Mouse (Mus musculus) embryonic facial prominence, embryonic 14.5 days (tissue): ENCODE results near the gene Gm42417. TPM values are rescaled to one million over a fixed set of nuclear protein-coding genes. Genes with fewer than 3 reads are reported as not detected.

Source experiments
- ATAC-seq: fragments of 200-750 bp; cut with Nextera tagmentation; 2 replicates; pipeline ENCODE4 v1.8.0; 2017; ENCODE audit warnings: low read depth, moderate number of reproducible peaks, moderate TSS enrichment
- DNase-seq: peaks from one replicate; pipeline ENCODE4 v3.0.0-alpha.2; 2015; ENCODE audit warnings: low spot score
- H3K27ac ChIP-seq: fragments of 300-500 bp; sonication (generic); replicated peaks from 2 replicates; pipeline ENCODE4 v1.5.1; 2014; ENCODE audit warnings: low read depth, mild to moderate bottlenecking, low read length, moderate library complexity
- H3K27me3 ChIP-seq: fragments of 300-500 bp; sonication (generic); replicated peaks from 2 replicates; pipeline ENCODE4 v1.6.1; 2014; ENCODE audit warnings: low read length; ENCODE audit not compliant: control insufficient read depth, insufficient read depth
- H3K36me3 ChIP-seq: fragments of 300-500 bp; sonication (generic); 2 replicates; pipeline ENCODE4 v1.6.1; 2014; ENCODE audit warnings: low read length, mixed read lengths; ENCODE audit not compliant: control insufficient read depth, insufficient read depth
- H3K4me1 ChIP-seq: fragments of 300-500 bp; sonication (generic); 2 replicates; pipeline ENCODE4 v1.6.1; 2014; ENCODE audit warnings: antibody characterized with exemption, low read length; ENCODE audit not compliant: control insufficient read depth, insufficient read depth
- H3K4me2 ChIP-seq: fragments of 300-500 bp; sonication (generic); 2 replicates; pipeline ENCODE4 v1.6.1; 2014; ENCODE audit warnings: low read depth, mild to moderate bottlenecking, low read length, moderate library complexity, mixed read lengths
- H3K4me3 ChIP-seq: fragments of 300-500 bp; sonication (generic); 2 replicates; pipeline ENCODE4 v1.5.1; 2014; ENCODE audit warnings: low read depth, mild to moderate bottlenecking, low read length
- H3K9ac ChIP-seq: fragments of 300-500 bp; sonication (generic); 2 replicates; pipeline ENCODE4 v1.6.1; 2014; ENCODE audit warnings: low read depth, mild to moderate bottlenecking, low read length, moderate library complexity, mixed read lengths
- H3K9me3 ChIP-seq: fragments of 300-500 bp; sonication (generic); 2 replicates; pipeline ENCODE4 v1.6.1; 2016; ENCODE audit warnings: low read length; ENCODE audit not compliant: control insufficient read depth
- WGBS: fragments of 180-500 bp; shearing (Covaris S2); extraction: QIAGEN DNeasy Blood & Tissue Kit; methylation state at CpG from one replicate; pipeline ENCODE4 v1.1.7; 2014; 5-methylcytosine and 5-hydroxymethylcytosine counted together
- microRNA-seq: library from miRNA; unstranded; fragments of <30 nt; microRNA quantifications from one replicate; pipeline ENCODE4, GENCODE M21; 2016; ENCODE audit warnings: borderline number of aligned reads
- polyA plus RNA-seq: library from polyadenylated mRNA; unstranded; fragments of >200 nt; fragmentation: Nextera tagmentation; extraction: Ambion mirVana; gene quantifications from 2 replicates; pipeline ENCODE4 v1.2.1, GENCODE M21; 2014

Gm42417 gene
- polyA plus RNA-seq, 1 experiment from 2014 or later = not detected

- DNase-seq (no peak), ATAC-seq (no peak)
- WGBS = 43% methylated on average over 6 of the region's 6 CpGs
- Histone ChIP-seq H3K4me3 (no peak overlapping the region), H3K36me3 (no peaks in the 10 kb centered on the region), H3K9me3 (no peaks in the 10 kb centered on the region), H3K27me3 (no peaks in the 10 kb centered on the region), H3K27ac (no peak overlapping the region), H3K4me2 (no peak overlapping the region), H3K9ac (no peak overlapping the region), H3K4me1 (peaks cover 7% of the 10 kb centered on the region; the same call in 1 of the 2 replicates)
These were observed 45.9 kb downstream of the Gm42417 start for GRCm38 (mm10) chr1:36493299-36493698.

GRCm38 (mm10) chr1:36492416-36493139 is 46.7 kb downstream of the Gm42417 start:
- DNase-seq (peak; percentile 68), ATAC-seq (peak; percentile 83)
- H3K4me2 ChIP-seq = no peak overlapping the region
- peaks cover 7% of the 10 kb centered on the region; the same call in 1 of the 2 replicates for H3K4me1 ChIP-seq
- no peak overlapping the region for H3K4me3 ChIP-seq
- H3K36me3 ChIP-seq = no peaks in the 10 kb centered on the region
- no peak overlapping the region for H3K27ac ChIP-seq
- H3K27me3 ChIP-seq = no peaks in the 10 kb centered on the region
- WGBS = 39% methylated on average over 9 of the region's 9 CpGs
- no peak overlapping the region for H3K9ac ChIP-seq
- no peaks in the 10 kb centered on the region for H3K9me3 ChIP-seq

DNA sequence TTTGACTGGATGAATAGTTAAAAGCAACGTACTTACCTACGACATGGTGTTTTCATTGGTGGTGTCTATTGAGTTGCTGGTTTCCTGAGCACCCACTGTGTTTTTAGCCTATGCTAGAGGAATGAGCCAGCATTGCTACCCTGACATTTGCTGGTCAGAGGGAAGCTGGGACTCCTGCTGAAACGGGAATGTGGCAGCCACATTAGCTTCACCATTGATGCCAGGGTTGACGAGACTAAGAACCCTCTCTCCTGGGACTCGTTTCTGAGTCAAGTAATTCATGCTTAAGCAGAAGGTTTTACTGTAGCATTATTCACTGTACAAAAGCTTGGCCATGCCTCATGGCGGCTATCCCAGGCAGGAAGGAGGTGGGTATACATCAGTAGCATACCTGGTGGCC is 49.6 kb downstream of the Gm42417 start:
- Histone ChIP-seq H3K4me2 (no peak overlapping the region), H3K4me3 (no peak overlapping the region), H3K27ac (no peak overlapping the region), H3K36me3 (no peaks in the 10 kb centered on the region), H3K9ac (no peak overlapping the region), H3K27me3 (no peaks in the 10 kb centered on the region), H3K4me1 (peaks cover 7% of the 10 kb centered on the region; the same call in 1 of the 2 replicates), H3K9me3 (no peaks in the 10 kb centered on the region)
- WGBS = 74% methylated on average over 6 of the region's 6 CpGs
- DNase-seq (no peak), ATAC-seq (no peak)

DNA sequence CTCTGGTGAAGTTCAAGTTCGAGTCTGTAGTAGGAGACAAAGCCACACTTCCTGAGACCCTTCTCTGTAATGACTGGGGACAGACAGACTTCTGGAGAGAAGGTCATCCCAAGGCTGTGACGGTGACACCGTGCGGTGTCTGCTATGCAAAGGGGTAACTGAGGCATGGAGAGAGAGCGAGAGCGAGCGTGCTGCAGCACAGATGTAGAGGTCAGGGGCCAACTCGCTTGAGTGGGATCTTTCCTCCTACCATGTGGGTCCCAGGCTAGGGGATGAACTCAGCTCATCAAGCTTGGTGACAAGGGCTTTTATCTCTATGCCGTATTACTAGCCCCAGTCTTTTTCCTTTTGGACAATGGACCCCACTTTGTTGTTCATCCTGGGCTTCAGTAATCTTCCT is 52.1 kb downstream of the Gm42417 start:
- Histone ChIP-seq H3K27me3 (no peaks in the 10 kb centered on the region), H3K4me3 (no peak overlapping the region), H3K9ac (no peak overlapping the region), H3K9me3 (no peaks in the 10 kb centered on the region), H3K27ac (no peak overlapping the region), H3K4me1 (no peaks in the 10 kb centered on the region), H3K36me3 (no peaks in the 10 kb centered on the region), H3K4me2 (no peak overlapping the region)
- no peak for ATAC-seq
- 79% methylated on average over 9 of the region's 9 CpGs for WGBS
- no peak for DNase-seq

- no peak for ATAC-seq
- DNase-seq = no peak
- Histone ChIP-seq H3K4me1 (no peaks in the 10 kb centered on the region), H3K27me3 (no peaks in the 10 kb centered on the region), H3K4me2 (no peak overlapping the region), H3K4me3 (no peak overlapping the region), H3K9me3 (no peaks in the 10 kb centered on the region), H3K9ac (no peak overlapping the region), H3K36me3 (no peaks in the 10 kb centered on the region), H3K27ac (no peak overlapping the region)
- WGBS = 56% methylated on average over 7 of the region's 7 CpGs
These were observed 54.1 kb downstream of the Gm42417 start for GRCm38 (mm10) chr1:36485080-36485479.

DNA sequence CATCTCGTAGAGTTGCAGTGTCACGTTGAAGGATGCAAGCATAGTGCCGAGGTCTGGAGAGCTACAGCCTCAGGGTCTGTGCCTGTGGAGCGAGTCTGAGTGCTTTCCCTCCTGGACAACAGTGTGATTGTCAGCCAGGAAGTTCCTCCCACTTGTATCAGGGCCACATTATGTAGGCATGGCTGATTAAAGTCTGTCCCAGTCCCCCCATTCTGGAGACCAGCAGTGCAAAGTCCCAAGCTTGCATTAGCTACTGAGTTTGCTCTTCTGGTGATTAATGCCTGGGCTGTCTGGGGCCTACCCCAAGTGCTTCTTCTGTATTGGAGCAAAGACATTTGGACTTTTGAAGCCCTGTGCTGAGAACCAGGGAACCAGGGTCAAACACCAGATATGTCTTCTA is 55.4 kb downstream of the Gm42417 start:
- Histone ChIP-seq H3K27me3 (no peaks in the 10 kb centered on the region), H3K9ac (no peak overlapping the region), H3K36me3 (no peaks in the 10 kb centered on the region), H3K4me3 (no peak overlapping the region), H3K4me2 (no peak overlapping the region), H3K9me3 (no peaks in the 10 kb centered on the region), H3K4me1 (no peaks in the 10 kb centered on the region), H3K27ac (no peak overlapping the region)
- DNase-seq (no peak), ATAC-seq (no peak)
- 50% methylated on average over 4 of the region's 4 CpGs for WGBS

Small RNA genes lying within 50 kb of the gene (microRNA-seq; reads per million reads assigned to microRNA genes)
- gene Gm47280 = not detected

Other genes starting within 250 kb of the Gm42417 start
- gene Arid5a, start 231.7 kb downstream of the Gm42417 start, polyA plus RNA-seq = 12.7 and 13.7 TPM in 2 replicates
- gene Kansl3, start 170.2 kb downstream of the Gm42417 start, polyA plus RNA-seq = 35.1 and 37.1 TPM in 2 replicates
- 0.39 and 0.64 TPM in 2 replicates for gene Fer1l5, start 167.1 kb downstream of the Gm42417 start, polyA plus RNA-seq
- gene Lman2l, start 94.2 kb downstream of the Gm42417 start, polyA plus RNA-seq = 31.7 and 33.3 TPM in 2 replicates
- gene Cnnm4, start 67.8 kb downstream of the Gm42417 start, polyA plus RNA-seq = 13.5 and 13.9 TPM in 2 replicates
- gene Cnnm3, start 27.6 kb downstream of the Gm42417 start, polyA plus RNA-seq = 4.8 and 5.1 TPM in 2 replicates
- 12.3 and 13.2 TPM in 2 replicates for gene Ankrd23, start 2.5 kb downstream of the Gm42417 start, polyA plus RNA-seq
- gene Ankrd39, start 8.0 kb upstream of the Gm42417 start, polyA plus RNA-seq = 19.5 and 20.0 TPM in 2 replicates
- 2.3 and 3.8 TPM in 2 replicates for gene Sema4c, start 18.9 kb upstream of the Gm42417 start, polyA plus RNA-seq
- gene Fam178b, start 143.8 kb upstream of the Gm42417 start, polyA plus RNA-seq = 1.0 and 1.6 TPM in 2 replicates
- gene Cox5b, start 152.0 kb upstream of the Gm42417 start, polyA plus RNA-seq = 579 and 661 TPM in 2 replicates
- gene 4933424G06Rik, start 170.7 kb upstream of the Gm42417 start, polyA plus RNA-seq = not detected in 2 replicates
- 92.7 and 96.4 TPM in 2 replicates for gene Actr1b, start 175.0 kb upstream of the Gm42417 start, polyA plus RNA-seq
- 0.36 and 0.67 TPM in 2 replicates for gene Zap70, start 222.4 kb upstream of the Gm42417 start, polyA plus RNA-seq